Mouse (Mus musculus): Measurements from ENCODE around the gene Ccdc122. TPM values are rescaled to one million over a fixed set of nuclear protein-coding genes. Genes with fewer than 3 reads are reported as not detected.

Gene Ccdc122
- polyA plus RNA-seq, 1 experiment from 2014 or later = 0.90 TPM

GRCm38 (mm10) chr14:77029319-77030054, 7.1 kb upstream of the Ccdc122 start:
- Histone ChIP-seq H3K4me3 (ENCODE audit: low read depth, low read length) (no peak overlapping the region), H3K4me2 (ENCODE audit: low read length) (no peak overlapping the region), H3K4me1 (ENCODE audit: control insufficient read depth, insufficient read depth, low read length) (no peaks in the 10 kb centered on the region), H3K27me3 (replicated peaks; ENCODE audit: control insufficient read depth, insufficient read depth, low read length) (no peaks in the 10 kb centered on the region), H3K27ac (ENCODE audit: low read depth, low read length) (no peak overlapping the region), H3K36me3 (ENCODE audit: control insufficient read depth, insufficient read depth, low read length) (no peaks in the 10 kb centered on the region), H3K9me3 (replicated peaks; ENCODE audit: control insufficient read depth, low read length) (no peaks in the 10 kb centered on the region), H3K9ac (ENCODE audit: low read length) (no peak overlapping the region)
- 62% methylated on average over 5 of the region's 5 CpGs for WGBS
- DNase-seq (ENCODE audit: low spot score) (no peak), ATAC-seq (no peak)

GRCm38 (mm10) chr14:77030808-77031207, 5.8 kb upstream of the Ccdc122 start:
- no peaks in the 10 kb centered on the region for H3K9me3 ChIP-seq (replicated peaks; ENCODE audit: control insufficient read depth, low read length)
- no peak overlapping the region for H3K9ac ChIP-seq (ENCODE audit: low read length)
- no peak for DNase-seq (ENCODE audit: low spot score)
- no peak for ATAC-seq
- WGBS = 88% methylated on average over 5 of the region's 5 CpGs
- H3K4me3 ChIP-seq (ENCODE audit: low read depth, low read length) = no peak overlapping the region
- H3K4me2 ChIP-seq (ENCODE audit: low read length) = no peak overlapping the region
- H3K27ac ChIP-seq (ENCODE audit: low read depth, low read length) = no peak overlapping the region
- H3K4me1 ChIP-seq (ENCODE audit: control insufficient read depth, insufficient read depth, low read length) = no peaks in the 10 kb centered on the region
- H3K36me3 ChIP-seq (ENCODE audit: control insufficient read depth, insufficient read depth, low read length) = no peaks in the 10 kb centered on the region
- H3K27me3 ChIP-seq (replicated peaks; ENCODE audit: control insufficient read depth, insufficient read depth, low read length) = no peaks in the 10 kb centered on the region

GRCm38 (mm10) chr14:77032433-77032832, 4.1 kb upstream of the Ccdc122 start:
- no peaks in the 10 kb centered on the region for H3K4me1 ChIP-seq (ENCODE audit: control insufficient read depth, insufficient read depth, low read length)
- no peak overlapping the region for H3K27ac ChIP-seq (ENCODE audit: low read depth, low read length)
- no peak overlapping the region for H3K4me3 ChIP-seq (ENCODE audit: low read depth, low read length)
- no peaks in the 10 kb centered on the region for H3K9me3 ChIP-seq (replicated peaks; ENCODE audit: control insufficient read depth, low read length)
- no peaks in the 10 kb centered on the region for H3K36me3 ChIP-seq (ENCODE audit: control insufficient read depth, insufficient read depth, low read length)
- WGBS = 75% methylated on average over 5 of the region's 5 CpGs
- no peak for DNase-seq (ENCODE audit: low spot score)
- no peak overlapping the region for H3K4me2 ChIP-seq (ENCODE audit: low read length)
- no peak overlapping the region for H3K9ac ChIP-seq (ENCODE audit: low read length)
- no peaks in the 10 kb centered on the region for H3K27me3 ChIP-seq (replicated peaks; ENCODE audit: control insufficient read depth, insufficient read depth, low read length)
- ATAC-seq = no peak

GRCm38 (mm10) chr14:77033391-77033790, 3.2 kb upstream of the Ccdc122 start:
- Histone ChIP-seq H3K27ac (ENCODE audit: low read depth, low read length) (no peak overlapping the region), H3K9me3 (replicated peaks; ENCODE audit: control insufficient read depth, low read length) (no peaks in the 10 kb centered on the region), H3K4me2 (ENCODE audit: low read length) (no peak overlapping the region), H3K4me3 (ENCODE audit: low read depth, low read length) (no peak overlapping the region), H3K27me3 (replicated peaks; ENCODE audit: control insufficient read depth, insufficient read depth, low read length) (no peaks in the 10 kb centered on the region), H3K9ac (ENCODE audit: low read length) (no peak overlapping the region), H3K36me3 (ENCODE audit: control insufficient read depth, insufficient read depth, low read length) (no peaks in the 10 kb centered on the region), H3K4me1 (ENCODE audit: control insufficient read depth, insufficient read depth, low read length) (no peaks in the 10 kb centered on the region)
- 96% methylated on average over 3 of the region's 3 CpGs for WGBS
- no peak for DNase-seq (ENCODE audit: low spot score)
- ATAC-seq = no peak

- WGBS = 58% methylated on average over 7 of the region's 7 CpGs
These were observed 2.2 kb upstream of the Ccdc122 start for GRCm38 (mm10) chr14:77034175-77034915.

GRCm38 (mm10) chr14:77034970-77035369, 1.6 kb upstream of the Ccdc122 start:
- WGBS = 81% methylated on average over 8 of the region's 8 CpGs
- Histone ChIP-seq H3K4me2 (ENCODE audit: low read length) (no peak overlapping the region), H3K27me3 (replicated peaks; ENCODE audit: control insufficient read depth, insufficient read depth, low read length) (no peaks in the 10 kb centered on the region), H3K4me3 (ENCODE audit: low read depth, low read length) (no peak overlapping the region), H3K36me3 (ENCODE audit: control insufficient read depth, insufficient read depth, low read length) (no peaks in the 10 kb centered on the region), H3K9me3 (replicated peaks; ENCODE audit: control insufficient read depth, low read length) (no peaks in the 10 kb centered on the region), H3K9ac (ENCODE audit: low read length) (no peak overlapping the region), H3K27ac (ENCODE audit: low read depth, low read length) (no peak overlapping the region), H3K4me1 (ENCODE audit: control insufficient read depth, insufficient read depth, low read length) (no peaks in the 10 kb centered on the region)
- DNase-seq (ENCODE audit: low spot score) = no peak
- ATAC-seq = no peak

More at GRCm38 (mm10) chr14:77034175-77034915, 2.2 kb upstream of the Ccdc122 start:
- Histone ChIP-seq H3K4me3 (ENCODE audit: low read depth, low read length) (no peak overlapping the region), H3K9ac (ENCODE audit: low read length) (no peak overlapping the region), H3K27me3 (replicated peaks; ENCODE audit: control insufficient read depth, insufficient read depth, low read length) (no peaks in the 10 kb centered on the region), H3K9me3 (replicated peaks; ENCODE audit: control insufficient read depth, low read length) (no peaks in the 10 kb centered on the region), H3K27ac (ENCODE audit: low read depth, low read length) (no peak overlapping the region), H3K36me3 (ENCODE audit: control insufficient read depth, insufficient read depth, low read length) (no peaks in the 10 kb centered on the region), H3K4me1 (ENCODE audit: control insufficient read depth, insufficient read depth, low read length) (no peaks in the 10 kb centered on the region), H3K4me2 (ENCODE audit: low read length) (no peak overlapping the region)
- no peak for DNase-seq (ENCODE audit: low spot score)
- ATAC-seq = no peak

- no peaks in the 10 kb centered on the region for H3K9me3 ChIP-seq (replicated peaks; ENCODE audit: control insufficient read depth, low read length)
- H3K36me3 ChIP-seq (ENCODE audit: control insufficient read depth, insufficient read depth, low read length) = no peaks in the 10 kb centered on the region
- ATAC-seq (no peak), DNase-seq (ENCODE audit: low spot score) (no peak)
- H3K9ac ChIP-seq (ENCODE audit: low read length) = no peak overlapping the region
- H3K27me3 ChIP-seq (replicated peaks; ENCODE audit: control insufficient read depth, insufficient read depth, low read length) = no peaks in the 10 kb centered on the region
- no peak overlapping the region for H3K4me2 ChIP-seq (ENCODE audit: low read length)
- H3K4me1 ChIP-seq (ENCODE audit: control insufficient read depth, insufficient read depth, low read length) = no peaks in the 10 kb centered on the region
- no peak overlapping the region for H3K4me3 ChIP-seq (ENCODE audit: low read depth, low read length)
- WGBS = 88% methylated on average over 5 of the region's 5 CpGs
- H3K27ac ChIP-seq (ENCODE audit: low read depth, low read length) = no peak overlapping the region
These were observed 758 bp downstream of the Ccdc122 start for GRCm38 (mm10) chr14:77037330-77037729.

GRCm38 (mm10) chr14:77037832-77038425, 1.4 kb downstream of the Ccdc122 start:
- Histone ChIP-seq H3K9ac (ENCODE audit: low read length) (no peak overlapping the region), H3K4me2 (ENCODE audit: low read length) (no peak overlapping the region), H3K9me3 (replicated peaks; ENCODE audit: control insufficient read depth, low read length) (no peaks in the 10 kb centered on the region), H3K27ac (ENCODE audit: low read depth, low read length) (no peak overlapping the region), H3K4me1 (ENCODE audit: control insufficient read depth, insufficient read depth, low read length) (no peaks in the 10 kb centered on the region), H3K36me3 (ENCODE audit: control insufficient read depth, insufficient read depth, low read length) (no peaks in the 10 kb centered on the region), H3K27me3 (replicated peaks; ENCODE audit: control insufficient read depth, insufficient read depth, low read length) (no peaks in the 10 kb centered on the region), H3K4me3 (ENCODE audit: low read depth, low read length) (no peak overlapping the region)
- no peak for DNase-seq (ENCODE audit: low spot score)
- ATAC-seq = no peak
- 76% methylated on average over 8 of the region's 8 CpGs for WGBS

- Histone ChIP-seq H3K4me2 (ENCODE audit: low read length) (no peak overlapping the region), H3K9me3 (replicated peaks; ENCODE audit: control insufficient read depth, low read length) (peaks cover 7% of the 10 kb centered on the region; the same call in 1 of the 2 replicates), H3K4me3 (ENCODE audit: low read depth, low read length) (no peak overlapping the region), H3K27ac (ENCODE audit: low read depth, low read length) (no peak overlapping the region), H3K4me1 (ENCODE audit: control insufficient read depth, insufficient read depth, low read length) (no peaks in the 10 kb centered on the region), H3K36me3 (ENCODE audit: control insufficient read depth, insufficient read depth, low read length) (no peaks in the 10 kb centered on the region), H3K9ac (ENCODE audit: low read length) (no peak overlapping the region), H3K27me3 (replicated peaks; ENCODE audit: control insufficient read depth, insufficient read depth, low read length) (no peaks in the 10 kb centered on the region)
- ATAC-seq (no peak), DNase-seq (ENCODE audit: low spot score) (no peak)
These were observed 16.7 kb downstream of the Ccdc122 start for GRCm38 (mm10) chr14:77053288-77053687.
